Mouse (Mus musculus) ES-E14 (cell line): Measurements from ENCODE around the gene Hist1h2ah. TPM values are rescaled to one million over a fixed set of nuclear protein-coding genes. Genes with fewer than 3 reads are reported as not detected.

Source experiments
- DNase-seq: peaks from one replicate; pipeline ENCODE4 v3.0.0-alpha.2; 2013; ENCODE audit warnings: low read depth, low spot score
- H3K27ac ChIP-seq: 2 replicates; pipeline ENCODE4 v1.5.1; 2012; ENCODE audit warnings: low read depth, mild to moderate bottlenecking, low read length, moderate library complexity, mixed read lengths; ENCODE audit not compliant: poor library complexity, insufficient read depth, severe bottlenecking
- H3K36me3 ChIP-seq: 2 replicates; pipeline ENCODE4 v1.6.1; 2012; ENCODE audit warnings: mild to moderate bottlenecking, low read length, moderate library complexity, mixed read lengths; ENCODE audit not compliant: control insufficient read depth, poor library complexity, insufficient read depth, severe bottlenecking
- H3K4me1 ChIP-seq, 2 experiments: fragments of 150-350 bp in 1 of 2; sonication (generic) in 1 of 2; 2 replicates each; pipeline ENCODE4 v1.6.1; 2012; ENCODE audit warnings: low read length in 2 of 2, mild to moderate bottlenecking in 1 of 2, mixed read lengths in 1 of 2; ENCODE audit not compliant: control insufficient read depth in 2 of 2, insufficient read depth in 2 of 2, poor library complexity in 1 of 2
- H3K4me3 ChIP-seq, 2 experiments: fragments of 150-350 bp in 1 of 2; sonication (generic) in 1 of 2; 2 replicates each; pipeline ENCODE4 v1.5.1; 2012; ENCODE audit warnings: low read length in 2 of 2, low read depth in 1 of 2, mild to moderate bottlenecking in 1 of 2, mixed read lengths in 1 of 2; ENCODE audit not compliant: insufficient read depth in 1 of 2, poor library complexity in 1 of 2, severe bottlenecking in 1 of 2
- H3K9ac ChIP-seq: 2 replicates; pipeline ENCODE4 v1.6.1; 2012; ENCODE audit warnings: low read depth, mild to moderate bottlenecking, low read length, mixed read lengths; ENCODE audit not compliant: poor library complexity, insufficient read depth, severe bottlenecking
- H3K9me3 ChIP-seq: fragments of 150-350 bp; sonication (generic); 2 replicates; pipeline ENCODE4 v1.6.1; 2012; ENCODE audit warnings: low read depth, mild to moderate bottlenecking, low read length; ENCODE audit not compliant: control insufficient read depth, insufficient read depth
- CHD2 ChIP-seq: IDR thresholded peaks from 2 replicates; pipeline ENCODE4 v1.6.1; 2014; ENCODE audit warnings: mild to moderate bottlenecking, low read depth, low read length, inconsistent platforms
- HCFC1 ChIP-seq: IDR thresholded peaks from 2 replicates; pipeline ENCODE4 v1.6.1; 2012; ENCODE audit warnings: low read length, inconsistent platforms, borderline replicate concordance; ENCODE audit not compliant: insufficient read depth
- MAFK ChIP-seq: IDR thresholded peaks from 2 replicates; pipeline ENCODE4 v1.6.1; 2014; ENCODE audit warnings: mild to moderate bottlenecking, low read depth, low read length, inconsistent platforms; ENCODE audit not compliant: insufficient read depth
- ZC3H11A ChIP-seq: IDR thresholded peaks from 2 replicates; pipeline ENCODE4 v1.6.1; 2012; ENCODE audit warnings: low read depth, mild to moderate bottlenecking, inconsistent platforms, low read length, borderline replicate concordance
- ZNF384 ChIP-seq: IDR thresholded peaks from 2 replicates; pipeline ENCODE4 v1.6.1; 2012; ENCODE audit warnings: low read depth, low read length, inconsistent platforms
- in situ Hi-C, 2 experiments: fragments of 600-800 bp; cut with MboI; formaldehyde crosslinking; loops; one replicate each; pipeline ENCODE4 v1.15.1; 2025; ENCODE audit warnings: low sequenced_read_pairs in 2 of 2, inconsistent platforms in 1 of 2; ENCODE audit not compliant: unreplicated experiment in 2 of 2
- total RNA-seq: library from RNA; depleted of rRNA; stranded (reverse); fragments of 300-350 nt; gene quantifications from 2 replicates; pipeline ENCODE4 v1.2.3, GENCODE M21; 2012; rRNA removed

Gene Hist1h2ah
- total RNA-seq, 1 experiment, result 1,543 TPM

GRCm38 (mm10) chr13:21992550-21992949 lies 42.8 kb downstream of the Hist1h2ah start:
- no peak overlapping the region for H3K9ac ChIP-seq
- DNase-seq, result no peak
- TF ChIP-seq MAFK (no peak), ZNF384 (peak; percentile 80), CHD2 (no peak), HCFC1 (no peak), ZC3H11A (no peak)
- H3K4me3 ChIP-seq, result no peak overlapping the region
- in situ Hi-C loops, result no loop called here
- H3K4me1 ChIP-seq, result peaks cover 5 to 8% of the 10 kb centered on the region in 2 experiments; a peak in 2 of 4 replicates
- H3K27ac ChIP-seq, result no peak overlapping the region
- H3K36me3 ChIP-seq, result no peaks in the 10 kb centered on the region
- no peaks in the 10 kb centered on the region for H3K9me3 ChIP-seq

Other genes starting within 250 kb of the Hist1h2ah start
- 657 and 889 TPM in 2 replicates for gene Hist1h2an, start 248.3 kb downstream of the Hist1h2ah start, total RNA-seq
- gene Hist1h2bp, start 248.1 kb downstream of the Hist1h2ah start, total RNA-seq, result 634 and 879 TPM in 2 replicates
- gene Hist1h2bq, start 225.4 kb downstream of the Hist1h2ah start, total RNA-seq, result 1,775 and 2,433 TPM in 2 replicates
- gene Hist1h2ao, start 225.1 kb downstream of the Hist1h2ah start, total RNA-seq, result 669 TPM in 1 of 2 replicates, not detected in the other
- gene Hist1h4m, start 223.8 kb downstream of the Hist1h2ah start, total RNA-seq, result 9.8 and 22.8 TPM in 2 replicates
- 2,365 and 3,405 TPM in 2 replicates for gene Hist1h4n, start 203.4 kb downstream of the Hist1h2ah start, total RNA-seq
- gene Hist1h2ap, start 202.1 kb downstream of the Hist1h2ah start, total RNA-seq, result 3,404 and 3,578 TPM in 2 replicates
- 1,712 and 2,111 TPM in 2 replicates for gene Hist1h2br, start 201.8 kb downstream of the Hist1h2ah start, total RNA-seq
- 5.4 and 6.2 TPM in 2 replicates for gene Zfp184, start 90.5 kb downstream of the Hist1h2ah start, total RNA-seq
- 0.26 and 0.31 TPM in 2 replicates for gene Pom121l2, start 54.4 kb downstream of the Hist1h2ah start, total RNA-seq
- gene Prss16, start 25.8 kb downstream of the Hist1h2ah start, total RNA-seq, result 2.6 and 2.9 TPM in 2 replicates
- 1,340 and 1,966 TPM in 2 replicates for gene Hist1h2bk, start 302 bp upstream of the Hist1h2ah start, total RNA-seq
- 814 and 830 TPM in 2 replicates for gene Hist1h4i, start 5.8 kb upstream of the Hist1h2ah start, total RNA-seq
- 786 and 868 TPM in 2 replicates for gene Hist1h2ag, start 7.4 kb upstream of the Hist1h2ah start, total RNA-seq
- gene Hist1h2bj, start 7.6 kb upstream of the Hist1h2ah start, total RNA-seq, result 1,371 and 1,735 TPM in 2 replicates
- not detected in 2 replicates for gene Vmn1r188, start 48.9 kb upstream of the Hist1h2ah start, total RNA-seq
- not detected in 2 replicates for gene Vmn1r189, start 70.3 kb upstream of the Hist1h2ah start, total RNA-seq
- not detected in 2 replicates for gene Vmn1r191, start 148.4 kb upstream of the Hist1h2ah start, total RNA-seq
- not detected in 2 replicates for gene Vmn1r192, start 155.6 kb upstream of the Hist1h2ah start, total RNA-seq
- gene Vmn1r193, start 187.6 kb upstream of the Hist1h2ah start, total RNA-seq, result not detected in 2 replicates
- gene Vmn1r194, start 208.6 kb upstream of the Hist1h2ah start, total RNA-seq, result not detected in 2 replicates
- not detected in 2 replicates for gene Vmn1r195, start 235.0 kb upstream of the Hist1h2ah start, total RNA-seq